9 mouse cellular contexts compared by ENCODE assay signal in genomic region chr5:76529704-76530066, GRCm38 (mm10). TPM values are rescaled to one million over a fixed set of nuclear protein-coding genes. Genes with fewer than 3 reads are reported as not detected.
DNase-seq lines count a peak whose midpoint lies in the region; ATAC-seq and TF ChIP-seq lines count a peak whose summit lies in the region.
"Had no signal": no experiment of that assay in that cellular context is flagged by ENCODE, and none has a peak within 500 bp of the region (broad histone marks: within the 10 kb centered on the region; RNA-seq: fewer than 3 reads in every experiment).

No protein-coding gene starts in this region.

- no peaks in the 10 kb centered on the region for H3K27me3 ChIP-seq in heart, embryonic 14.5 days (ENCODE audit: control insufficient read depth, insufficient read depth, low read length)
- H3K27me3 ChIP-seq in G1E (ENCODE audit: insufficient read depth, low read length): peaks cover 4% of the 10 kb centered on the region; the same call in 1 of the 2 replicates
- H3K27me3 ChIP-seq in forebrain, embryonic 15.5 days: no peaks in the 10 kb centered on the region
- no peaks in the 10 kb centered on the region for H3K27me3 ChIP-seq in liver, postnatal 0 days (ENCODE audit: insufficient read depth, low read length)

- TF ChIP-seq CTCF in G1E (IDR thresholded peaks at IDR 0.05; ENCODE audit: low read depth, low read length): no peak
- no peak for TF ChIP-seq CTCF in liver, postnatal 0 days (IDR thresholded peaks at IDR 0.05; ENCODE audit: low read depth)

- peaks cover 0 to 10% of the 10 kb centered on the region in 2 experiments; a peak in 2 of 4 replicates for H3K4me1 ChIP-seq in heart, embryonic 14.5 days (ENCODE audit: control insufficient read depth in 2 of 2, insufficient read depth in 2 of 2, low read length in 2 of 2)
- peaks cover 28% of the 10 kb centered on the region for H3K4me1 ChIP-seq in G1E (ENCODE audit: insufficient read depth, low read depth, low read length)
- H3K4me1 ChIP-seq in forebrain, embryonic 15.5 days: peaks cover 12% of the 10 kb centered on the region
- peaks cover 12% of the 10 kb centered on the region for H3K4me1 ChIP-seq in liver, postnatal 0 days (ENCODE audit: insufficient read depth)

- H3K27ac ChIP-seq in heart, embryonic 14.5 days (replicated peaks in 1 of 2; ENCODE audit: control insufficient read depth in 1 of 2, insufficient read depth in 1 of 2, low read depth in 2 of 2, low read length in 2 of 2): peak overlapping the region; percentile 61 to 78
- H3K27ac ChIP-seq in forebrain, embryonic 15.5 days (replicated peaks): peak overlapping the region; percentile 76; the same call in 1 of the 2 replicates
- peak overlapping the region; percentile 89 for H3K27ac ChIP-seq in liver, postnatal 0 days (ENCODE audit: low read depth)

- H3K4me2 ChIP-seq in heart, embryonic 14.5 days (ENCODE audit: low read length): peak overlapping the region; percentile 91
- peak overlapping the region; percentile 69 for H3K4me2 ChIP-seq in forebrain, embryonic 15.5 days (replicated peaks)
- peak overlapping the region; percentile 86 for H3K4me2 ChIP-seq in liver, postnatal 0 days (ENCODE audit: low read depth, low read length)

- peak overlapping the region; percentile 72 to 94 for H3K4me3 ChIP-seq in heart, embryonic 14.5 days (ENCODE audit: control insufficient read depth in 1 of 2, insufficient read depth in 1 of 2, low read depth in 1 of 2, low read length in 2 of 2)
- peak overlapping the region; percentile 93 for H3K4me3 ChIP-seq in G1E (ENCODE audit: low read depth, low read length)
- peak overlapping the region; percentile 79 for H3K4me3 ChIP-seq in forebrain, embryonic 15.5 days
- peak overlapping the region; percentile 89 for H3K4me3 ChIP-seq in liver, postnatal 0 days (ENCODE audit: low read depth, low read length)

- 7% methylated on average over 9 of the region's 9 CpGs for WGBS in heart, embryonic 14.5 days
- WGBS in forebrain, embryonic 15.5 days: 7% methylated on average over 9 of the region's 9 CpGs
- WGBS in liver, postnatal 0 days (ENCODE audit: insufficient replicate concordance): 5% methylated on average over 9 of the region's 9 CpGs

- peaks cover 12% of the 10 kb centered on the region; the same call in 1 of the 2 replicates for H3K36me3 ChIP-seq in heart, embryonic 14.5 days (ENCODE audit: control insufficient read depth, insufficient read depth, low read length)
- H3K36me3 ChIP-seq in G1E (replicated peaks): peaks cover 29% of the 10 kb centered on the region
- peaks cover 12% of the 10 kb centered on the region for H3K36me3 ChIP-seq in forebrain, embryonic 15.5 days
- peaks cover 5% of the 10 kb centered on the region for H3K36me3 ChIP-seq in liver, postnatal 0 days (replicated peaks; ENCODE audit: insufficient read depth, low read length)

- ATAC-seq in heart, embryonic 14.5 days (ENCODE audit: insufficient number of reproducible peaks, insufficient read depth, low FRiP score, low read depth): no peak
- no peak for ATAC-seq in G1E (ENCODE audit: extremely low read depth, insufficient number of reproducible peaks, low FRiP score, poor library complexity, severe bottlenecking)
- peak; percentile 27 for ATAC-seq in forebrain, embryonic 15.5 days (replicated peaks)
- peak; percentile 4; the same call in 1 of the 2 replicates for ATAC-seq in liver, postnatal 0 days

- no peak for DNase-seq in heart, postnatal 4 days
- DNase-seq in G1E (ENCODE audit: low spot score): peak; percentile 1
- DNase-seq in liver, postnatal 0 days: no peak
- DNase-seq in right cerebral cortex, adult 18-20 months: no peak
- no peak for DNase-seq in thymus, postnatal 10 days (ENCODE audit: low spot score in 2 of 2)
- no peak for DNase-seq in retina, postnatal 1 day

- H3K9ac ChIP-seq in heart, embryonic 14.5 days (ENCODE audit: low read length): peak overlapping the region; percentile 74
- peak overlapping the region; percentile 67 for H3K9ac ChIP-seq in forebrain, embryonic 15.5 days (replicated peaks)
- peak overlapping the region; percentile 92 for H3K9ac ChIP-seq in liver, postnatal 0 days (replicated peaks)

- TF ChIP-seq EP300 in liver, postnatal 0 days (IDR thresholded peaks at IDR 0.05; ENCODE audit: low read depth): no peak

- no peaks in the 10 kb centered on the region for H3K9me3 ChIP-seq in heart, embryonic 14.5 days (ENCODE audit: control insufficient read depth, low read length)
- H3K9me3 ChIP-seq in G1E (replicated peaks): no peaks in the 10 kb centered on the region
- no peaks in the 10 kb centered on the region for H3K9me3 ChIP-seq in forebrain, embryonic 15.5 days
- no peaks in the 10 kb centered on the region for H3K9me3 ChIP-seq in liver, postnatal 0 days (ENCODE audit: low read length)

RNA-seq across cellular contexts. Expression of gene Exoc1, which starts 0.6 kb away (rescaled TPM):
- 24.7 and 28.1 TPM in 2 replicates for polyA plus RNA-seq in heart, embryonic 14.5 days (2014; fragmentation: Nextera tagmentation; extraction: Ambion mirVana)
- total RNA-seq in heart, postnatal 4 days (2021): 10 to 100 TPM; 28.7 to 29.8 TPM
- 44.9 and 59.6 TPM in 2 replicates for total RNA-seq in G1E (2014; fragmentation: Nextera tagmentation)
- 72.3 and 73.8 TPM in 2 replicates for total RNA-seq in G1E (2017)
- polyA plus RNA-seq in G1E (2012): 1.6 and 2.2 TPM in 2 replicates
- 61.4 and 63.6 TPM in 2 replicates for polyA plus RNA-seq in forebrain, embryonic 15.5 days (2015; fragmentation: Nextera tagmentation; extraction: Ambion mirVana)
- 7.0 and 7.2 TPM in 2 replicates for polyA plus RNA-seq in liver, postnatal 0 days (2015; fragmentation: Nextera tagmentation; extraction: Ambion mirVana)

RNA-seq across cellular contexts. Expression of gene Gm7271, which starts 45.8 kb away (rescaled TPM):
- polyA plus RNA-seq in heart, embryonic 14.5 days (2014; fragmentation: Nextera tagmentation; extraction: Ambion mirVana): not detected in 2 replicates
- total RNA-seq in heart, postnatal 4 days (2021): not detected
- total RNA-seq in G1E (2014; fragmentation: Nextera tagmentation) (not detected in 2 replicates), G1E (2017) (not detected in 2 replicates)
- polyA plus RNA-seq in G1E (2012): not detected in 2 replicates
- not detected in 2 replicates for polyA plus RNA-seq in forebrain, embryonic 15.5 days (2015; fragmentation: Nextera tagmentation; extraction: Ambion mirVana)
- polyA plus RNA-seq in liver, postnatal 0 days (2015; fragmentation: Nextera tagmentation; extraction: Ambion mirVana): not detected in 2 replicates
- total RNA-seq: gastrocnemius, postnatal 36 days had no signal

RNA-seq across cellular contexts. Expression of gene Cep135, which starts 58.8 kb away (rescaled TPM):
- 5.2 and 5.3 TPM in 2 replicates for polyA plus RNA-seq in heart, embryonic 14.5 days (2014; fragmentation: Nextera tagmentation; extraction: Ambion mirVana)
- 1 to 10 TPM; 7.4 to 7.6 TPM for total RNA-seq in heart, postnatal 4 days (2021)
- 18.4 and 21.4 TPM in 2 replicates for total RNA-seq in G1E (2014; fragmentation: Nextera tagmentation)
- total RNA-seq in G1E (2017): 18.6 and 21.4 TPM in 2 replicates
- 2.4 and 3.6 TPM in 2 replicates for polyA plus RNA-seq in G1E (2012)
- 5.3 and 5.8 TPM in 2 replicates for polyA plus RNA-seq in forebrain, embryonic 15.5 days (2015; fragmentation: Nextera tagmentation; extraction: Ambion mirVana)
- polyA plus RNA-seq in liver, postnatal 0 days (2015; fragmentation: Nextera tagmentation; extraction: Ambion mirVana): 2.2 and 2.7 TPM in 2 replicates

Comparison
In these comparisons a context has a peak if more than half of its experiments do, and no peak if none do; other contexts are left out.
1. ATAC-seq: peak in forebrain, embryonic 15.5 days (single experiment) and liver, postnatal 0 days (single experiment); none in heart, embryonic 14.5 days (single experiment) and G1E (single experiment).
2. Peak in every context shown above with its lines, with median percentiles within 50 percentile points of each other: H3K27ac ChIP-seq, H3K4me2 ChIP-seq, H3K4me3 ChIP-seq and H3K9ac ChIP-seq.